In the genomic region with DNA sequence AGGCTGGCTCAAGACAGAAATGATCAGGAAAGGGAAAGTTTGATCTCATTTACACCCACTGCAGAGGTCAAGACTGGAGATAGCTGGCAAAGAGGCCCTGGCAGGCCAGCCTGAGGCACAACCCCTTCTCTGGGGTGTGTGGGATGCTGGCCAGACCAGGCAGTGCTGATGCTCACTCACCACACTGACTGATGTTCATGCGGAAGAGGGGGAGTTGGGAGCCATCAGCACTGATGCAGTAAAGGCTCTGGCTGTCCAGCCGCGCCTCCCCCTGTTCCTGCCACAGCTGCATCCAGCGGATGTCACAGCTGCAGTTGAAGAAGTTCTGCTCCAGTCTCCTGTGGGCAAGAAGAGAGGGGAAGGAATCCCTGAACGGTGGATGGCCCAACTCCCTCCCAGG, we compare ENCODE assay signal across 19 mouse cellular contexts.
"Had no signal": no experiment of that assay in that cellular context is flagged by ENCODE, and none has a peak within 500 bp of the region (broad histone marks: within the 10 kb centered on the region; RNA-seq: fewer than 3 reads in every experiment).

No protein-coding gene starts in this region.

- H3K4me2 ChIP-seq: lung, embryonic 14.5 days; midbrain, embryonic 12.5 days; neural tube, embryonic 13.5 days; neural tube, embryonic 15.5 days had no signal

- H3K27me3 ChIP-seq: midbrain, embryonic 12.5 days; neural tube, embryonic 13.5 days; neural tube, embryonic 15.5 days had no signal

- H3K4me1 ChIP-seq: midbrain, embryonic 10.5 days; midbrain, embryonic 12.5 days; neural tube, embryonic 13.5 days; neural tube, embryonic 15.5 days had no signal

- ATAC-seq: midbrain, embryonic 16.5 days had no signal

- H3K9ac ChIP-seq: lung, embryonic 14.5 days; midbrain, embryonic 12.5 days; neural tube, embryonic 13.5 days; neural tube, embryonic 15.5 days had no signal

- H3K4me3 ChIP-seq: midbrain, embryonic 10.5 days; midbrain, embryonic 12.5 days; myocyte; neural tube, embryonic 13.5 days; neural tube, embryonic 15.5 days had no signal

- H3K36me3 ChIP-seq: midbrain, embryonic 10.5 days had no signal

- H3K9me3 ChIP-seq: midbrain, embryonic 10.5 days; midbrain, embryonic 12.5 days; neural tube, embryonic 13.5 days; neural tube, embryonic 15.5 days had no signal

- H3K27ac ChIP-seq: midbrain, embryonic 10.5 days; midbrain, embryonic 12.5 days; neural tube, embryonic 13.5 days; neural tube, embryonic 15.5 days had no signal

- DNase-seq: lung, adult 18-20 months; lung, embryonic 14.5 days; lung, postnatal 10 days; lung, postnatal 4 days; midbrain, embryonic 14.5 days; retina, postnatal 1 day; right cerebral cortex, adult 18-20 months; right cerebral cortex, postnatal 25 days; right cerebral cortex, postnatal 4 days; spleen, adult 18-20 months; thymus, adult 18-20 months; thymus, postnatal 14 days; thymus, postnatal 36 days had no signal
